8 mouse cellular contexts compared by ENCODE assay signal in genomic region chr2:118902051-118903025, GRCm38 (mm10). TPM values are rescaled to one million over a fixed set of nuclear protein-coding genes. Genes with fewer than 3 reads are reported as not detected.
A peak's percentile ranks its signal among the peaks of the same experiment; 100 is the strongest.
DNase-seq lines count a peak whose midpoint lies in the region; ATAC-seq and TF ChIP-seq lines count a peak whose summit lies in the region.

No protein-coding gene starts in this region.

- no peak for TF ChIP-seq CTCF in small intestine, adult 2 months (IDR thresholded peaks at IDR 0.05; ENCODE audit: extremely low read depth, insufficient read length, insufficient replicate concordance, low read depth, low read length)

- WGBS in heart, embryonic 12.5 days: under 1% methylated on average over 97 of the region's 106 CpGs
- under 1% methylated on average over 96 of the region's 106 CpGs for WGBS in kidney, embryonic 15.5 days
- WGBS in small intestine, adult 2 months: under 1% methylated on average over 86 of the region's 106 CpGs

- DNase-seq in A20 (ENCODE audit: low read depth, low spot score) (peak; percentile 58), NIH3T3 (ENCODE audit: low read depth) (peak; percentile 66)
- DNase-seq in embryo, embryonic 10 days (ENCODE audit: low spot score): peak; percentile 74
- peak; percentile 66 for DNase-seq in lung, postnatal 14 days
- no peak for DNase-seq in frontal cortex, postnatal 36 days (ENCODE audit: low spot score in 2 of 2)

- no peaks in the 10 kb centered on the region for H3K36me3 ChIP-seq in heart, embryonic 12.5 days
- no peaks in the 10 kb centered on the region for H3K36me3 ChIP-seq in kidney, embryonic 15.5 days
- no peaks in the 10 kb centered on the region for H3K36me3 ChIP-seq in small intestine, adult 2 months (ENCODE audit: control insufficient read depth, insufficient read depth, low read length)

- H3K27me3 ChIP-seq in heart, embryonic 12.5 days (replicated peaks): peaks cover 31% of the 10 kb centered on the region
- H3K27me3 ChIP-seq in kidney, embryonic 15.5 days: peaks cover 51% of the 10 kb centered on the region
- H3K27me3 ChIP-seq in small intestine, adult 2 months (ENCODE audit: control insufficient read depth, insufficient read depth, low read length): peaks cover 27% of the 10 kb centered on the region

- ATAC-seq in heart, embryonic 12.5 days (ENCODE audit: insufficient number of reproducible peaks, low FRiP score): peak; percentile 37
- peak; percentile 31 for ATAC-seq in kidney, embryonic 15.5 days (replicated peaks; ENCODE audit: low FRiP score)

- TF ChIP-seq POLR2A in small intestine, adult 2 months (IDR thresholded peaks at IDR 0.05; ENCODE audit: low read depth, low read length): no peak

- H3K4me2 ChIP-seq in heart, embryonic 12.5 days: peak overlapping the region; percentile 97
- H3K4me2 ChIP-seq in kidney, embryonic 15.5 days: peak overlapping the region; percentile 97

- H3K4me1 ChIP-seq in heart, embryonic 12.5 days (replicated peaks): peaks cover 42% of the 10 kb centered on the region
- peaks cover 49% of the 10 kb centered on the region for H3K4me1 ChIP-seq in kidney, embryonic 15.5 days
- peaks cover 14% of the 10 kb centered on the region for H3K4me1 ChIP-seq in small intestine, adult 2 months (ENCODE audit: control insufficient read depth, insufficient read depth, insufficient read length, low read length)

- peak overlapping the region; percentile 90 for H3K4me3 ChIP-seq in heart, embryonic 12.5 days
- peak overlapping the region; percentile 92 for H3K4me3 ChIP-seq in kidney, embryonic 15.5 days (replicated peaks)
- H3K4me3 ChIP-seq in small intestine, adult 2 months (ENCODE audit: low read depth, low read length): peak overlapping the region; percentile 79

- H3K9ac ChIP-seq in heart, embryonic 12.5 days: peak overlapping the region; percentile 90
- peak overlapping the region; percentile 85 for H3K9ac ChIP-seq in kidney, embryonic 15.5 days

- peak overlapping the region; percentile 70 for H3K27ac ChIP-seq in heart, embryonic 12.5 days (ENCODE audit: poor library complexity, severe bottlenecking)
- H3K27ac ChIP-seq in kidney, embryonic 15.5 days: peak overlapping the region; percentile 82; the same call in 1 of the 2 replicates
- no peak overlapping the region for H3K27ac ChIP-seq in small intestine, adult 2 months (ENCODE audit: insufficient read depth, low read depth, low read length)

- H3K9me3 ChIP-seq in heart, embryonic 12.5 days (replicated peaks): no peaks in the 10 kb centered on the region
- no peaks in the 10 kb centered on the region for H3K9me3 ChIP-seq in kidney, embryonic 15.5 days (replicated peaks)

RNA-seq across cellular contexts. Expression of gene Bahd1, which starts 2.2 kb away (rescaled TPM):
- polyA plus RNA-seq in heart, embryonic 12.5 days (2016; fragmentation: Nextera tagmentation; extraction: Ambion mirVana): 4.5 and 4.8 TPM in 2 replicates
- polyA plus RNA-seq in kidney, embryonic 15.5 days (2015; fragmentation: Nextera tagmentation; extraction: Ambion mirVana): 3.8 and 4.4 TPM in 2 replicates
- polyA plus RNA-seq in small intestine, adult 2 months (2012; rRNA removed): 11.8 and 24.6 TPM in 2 replicates

RNA-seq across cellular contexts. Expression of gene Chst14, which starts 24.0 kb away (rescaled TPM):
- 23.9 and 25.4 TPM in 2 replicates for polyA plus RNA-seq in heart, embryonic 12.5 days (2016; fragmentation: Nextera tagmentation; extraction: Ambion mirVana)
- 25.9 and 28.4 TPM in 2 replicates for polyA plus RNA-seq in kidney, embryonic 15.5 days (2015; fragmentation: Nextera tagmentation; extraction: Ambion mirVana)
- polyA plus RNA-seq in small intestine, adult 2 months (2012; rRNA removed): 3.8 and 4.0 TPM in 2 replicates

RNA-seq across cellular contexts. Expression of gene Ivd, which starts 40.6 kb away (rescaled TPM):
- 68.2 and 68.7 TPM in 2 replicates for polyA plus RNA-seq in heart, embryonic 12.5 days (2016; fragmentation: Nextera tagmentation; extraction: Ambion mirVana)
- 71.6 and 82.8 TPM in 2 replicates for polyA plus RNA-seq in kidney, embryonic 15.5 days (2015; fragmentation: Nextera tagmentation; extraction: Ambion mirVana)
- 17.6 and 25.7 TPM in 2 replicates for polyA plus RNA-seq in small intestine, adult 2 months (2012; rRNA removed)

Comparison
In these comparisons a context has a peak if more than half of its experiments do, and no peak if none do; other contexts are left out.
1. DNase-seq: peak in A20 (single experiment), NIH3T3 (single experiment), embryo, embryonic 10 days (single experiment) and lung, postnatal 14 days (single experiment); none in frontal cortex, postnatal 36 days (0 of 2).
2. Peak in every context shown above with its lines, with median percentiles within 50 percentile points of each other: H3K4me3 ChIP-seq.